Mouse (Mus musculus) hematopoietic multipotent progenitor cell, adult 10-12 weeks (in vitro differentiated cells): ENCODE results near the gene Zcchc24. TPM values are rescaled to one million over a fixed set of nuclear protein-coding genes. Genes with fewer than 3 reads are reported as not detected.

Source experiments
- polyA plus RNA-seq: library from polyadenylated mRNA; stranded (reverse); fragments of >175 nt; gene quantifications from 2 replicates; pipeline ENCODE4 v1.2.3, GENCODE M21; 2012; ENCODE audit warnings: low replicate concordance

Gene Zcchc24
- polyA plus RNA-seq: 15.0 and 18.0 TPM in 2 replicates

DNA sequence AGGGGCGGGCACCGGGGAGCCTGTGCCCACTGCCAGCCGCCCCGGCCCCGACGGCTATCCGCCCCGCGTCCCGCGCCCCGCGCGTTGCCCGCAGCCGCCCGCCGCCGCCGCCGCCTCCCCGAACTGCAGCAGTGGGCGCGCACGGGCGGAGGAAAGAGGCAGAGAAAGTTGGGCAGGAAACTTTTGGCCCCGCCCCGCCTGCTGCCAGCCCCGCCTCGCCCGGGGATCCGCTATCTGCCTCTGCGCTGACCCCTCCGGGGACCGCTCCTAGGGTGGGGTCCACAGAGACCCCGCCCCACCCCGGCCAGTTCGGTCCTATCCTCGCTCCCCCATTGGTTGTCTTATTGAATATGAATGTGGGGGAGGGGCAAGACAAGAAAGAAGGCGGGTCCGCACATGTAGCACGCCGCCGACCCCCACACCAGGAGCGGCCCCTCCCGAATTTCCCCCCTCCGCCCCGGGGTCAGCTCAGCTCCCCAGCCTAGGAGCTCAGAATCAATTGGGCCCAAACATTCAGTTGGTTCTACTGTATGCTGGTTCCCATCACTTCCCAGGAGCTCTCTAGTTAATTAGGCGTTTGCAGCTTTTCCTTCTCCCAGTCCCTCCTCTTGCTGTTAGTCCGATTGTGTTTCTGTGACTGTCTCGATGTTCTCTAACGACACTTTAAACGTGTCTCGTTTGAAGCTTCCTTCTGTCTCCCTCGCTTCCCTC is at the start of gene Zcchc24:
Gene Zcchc24, minus strand, starts transcription at position 125 of the 711 bp plus-strand sequence.

DNA sequence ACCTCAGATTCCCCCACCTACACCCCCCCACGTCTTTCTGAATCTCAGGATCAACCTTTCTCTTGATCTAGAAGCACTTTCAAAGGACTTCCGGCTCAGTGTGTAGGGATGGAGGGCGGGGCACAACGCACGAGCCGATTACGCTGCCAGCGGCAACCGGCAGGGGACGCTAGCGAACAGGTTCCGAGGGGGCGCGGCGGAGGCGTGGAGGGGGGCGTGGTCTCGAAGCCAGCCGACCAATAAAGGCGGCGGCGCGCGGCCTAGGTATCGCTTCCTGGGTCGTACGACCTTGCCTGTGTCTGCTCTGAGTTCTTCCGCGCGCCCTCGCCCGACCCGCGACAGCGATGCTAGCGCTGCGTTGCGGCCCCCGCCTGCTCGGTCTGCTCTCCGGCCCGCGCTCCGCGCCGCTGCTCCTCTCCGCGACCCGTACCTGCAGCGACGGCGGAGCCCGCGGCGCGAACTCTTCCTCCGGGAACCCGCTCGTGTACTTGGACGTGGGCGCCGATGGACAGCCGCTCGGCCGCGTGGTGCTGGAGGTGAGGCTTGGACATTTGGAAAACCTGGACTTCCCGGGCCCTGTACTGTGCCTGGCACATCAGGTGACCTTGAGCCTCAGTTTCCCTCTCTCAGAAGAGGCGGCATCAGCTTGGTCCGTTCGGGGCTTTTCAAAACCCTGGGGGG is 74.8 kb downstream of the Zcchc24 start, which contains the start of gene Ppif:
Gene Ppif, plus strand, starts transcription at position 267 of the 681 bp plus-strand sequence.

Other genes starting within 250 kb of the Zcchc24 start
- 21.3 and 33.0 TPM in 2 replicates for gene Ppif, start 74.9 kb downstream of the Zcchc24 start, polyA plus RNA-seq
- gene Anxa11, start 73.1 kb upstream of the Zcchc24 start, polyA plus RNA-seq: 147 and 456 TPM in 2 replicates
- gene Plac9a, start 134.1 kb upstream of the Zcchc24 start, polyA plus RNA-seq: not detected in 2 replicates
- gene Tmem254a, start 158.6 kb upstream of the Zcchc24 start, polyA plus RNA-seq: 3.9 TPM in 1 of 2 replicates, not detected in the other
- not detected in 2 replicates for gene Cphx1, start 169.3 kb upstream of the Zcchc24 start, polyA plus RNA-seq
- not detected in 2 replicates for gene Duxbl1, start 209.5 kb upstream of the Zcchc24 start, polyA plus RNA-seq